Mouse (Mus musculus) hindbrain, embryonic 14.5 days (tissue): ENCODE measurements around the gene Styxl1. TPM values are rescaled to one million over a fixed set of nuclear protein-coding genes. Genes with fewer than 3 reads are reported as not detected.

Experiments used
- ATAC-seq: fragments of 200-750 bp; cut with Nextera tagmentation; 2 replicates; pipeline ENCODE4 v1.8.0; 2017; ENCODE audit warnings: moderate number of reproducible peaks, mild to moderate bottlenecking, moderate TSS enrichment, moderate library complexity; ENCODE audit not compliant: low FRiP score
- DNase-seq: peaks from one replicate; pipeline ENCODE4 v3.0.0-alpha.2; 2015; ENCODE audit warnings: low spot score
- H3K27ac ChIP-seq: fragments of 300-500 bp; sonication (generic); 2 replicates; pipeline ENCODE4 v1.5.1; 2014; ENCODE audit warnings: mild to moderate bottlenecking, moderate library complexity
- H3K27me3 ChIP-seq: fragments of 300-500 bp; sonication (generic); 2 replicates; pipeline ENCODE4 v1.6.1; 2014; ENCODE audit warnings: mild to moderate bottlenecking, low read length, mixed read lengths; ENCODE audit not compliant: control insufficient read depth, insufficient read depth
- H3K36me3 ChIP-seq: fragments of 300-500 bp; sonication (generic); replicated peaks from 2 replicates; pipeline ENCODE4 v1.6.1; 2014; ENCODE audit not compliant: control insufficient read depth, insufficient read depth
- H3K4me1 ChIP-seq: fragments of 300-500 bp; sonication (generic); replicated peaks from 2 replicates; pipeline ENCODE4 v1.6.1; 2014; ENCODE audit warnings: antibody characterized with exemption, low read length, mixed read lengths; ENCODE audit not compliant: control insufficient read depth, insufficient read depth
- H3K4me2 ChIP-seq: fragments of 300-500 bp; sonication (generic); replicated peaks from 2 replicates; pipeline ENCODE4 v1.6.1; 2014; ENCODE audit warnings: mild to moderate bottlenecking, moderate library complexity
- H3K4me3 ChIP-seq: fragments of 300-500 bp; sonication (generic); replicated peaks from 2 replicates; pipeline ENCODE4 v1.5.1; 2014; ENCODE audit warnings: mild to moderate bottlenecking, low read length
- H3K9ac ChIP-seq: fragments of 300-500 bp; sonication (generic); 2 replicates; pipeline ENCODE4 v1.6.1; 2014
- H3K9me3 ChIP-seq: fragments of 300-500 bp; sonication (generic); 2 replicates; pipeline ENCODE4 v1.6.1; 2016; ENCODE audit warnings: low read length; ENCODE audit not compliant: control insufficient read depth
- WGBS: fragments of 180-500 bp; shearing (Covaris S2); extraction: QIAGEN DNeasy Blood & Tissue Kit; methylation state at CpG from one replicate; pipeline ENCODE4 v1.1.7; 2014; 5-methylcytosine and 5-hydroxymethylcytosine counted together
- polyA plus RNA-seq: library from polyadenylated mRNA; unstranded; fragments of >200 nt; fragmentation: Nextera tagmentation; extraction: Ambion mirVana; gene quantifications from 2 replicates; pipeline ENCODE4 v1.2.1, GENCODE M21; 2014

The Styxl1 gene
- polyA plus RNA-seq, 1 experiment from 2014 or later: 0.25 TPM

GRCm38 (mm10) chr5:135778471-135779445 is 573 bp upstream of the Styxl1 start, which contains the start of gene Mdh2:
TSS of gene Mdh2 (plus strand) at chr5:135778480.
- 1% methylated on average over 70 of the region's 70 CpGs for WGBS
- peak within 1 kb of the TSS; percentile 55 for H3K4me3 ChIP-seq
- peak; percentile 100 for DNase-seq

GRCm38 (mm10) chr5:135776546-135776945 is 1.6 kb downstream of the Styxl1 start:
- 81% methylated on average over 4 of the region's 4 CpGs for WGBS
- no peak overlapping the region for H3K4me2 ChIP-seq
- ATAC-seq: no peak
- no peak overlapping the region for H3K4me3 ChIP-seq
- no peak overlapping the region for H3K9ac ChIP-seq
- no peaks in the 10 kb centered on the region for H3K27me3 ChIP-seq
- H3K4me1 ChIP-seq: peaks cover 20% of the 10 kb centered on the region
- H3K27ac ChIP-seq: no peak overlapping the region
- H3K36me3 ChIP-seq: 0 out of 2 replicates have a peak, but pooled peaks cover under 1% of the 10 kb centered on the region
- no peak for DNase-seq
- no peaks in the 10 kb centered on the region for H3K9me3 ChIP-seq

More at GRCm38 (mm10) chr5:135778471-135779445, 573 bp upstream of the Styxl1 start, which contains the start of gene Mdh2:
- peak within 1 kb of the TSS; percentile 81 for H3K27ac ChIP-seq
- ATAC-seq: peak; percentile 99
- H3K9me3 ChIP-seq: no peaks in the 10 kb centered on the region
- H3K9ac ChIP-seq: peak within 1 kb of the TSS; percentile 87
- H3K4me1 ChIP-seq: peaks cover 20% of the 10 kb centered on the region
- peak within 1 kb of the TSS; percentile 89 for H3K4me2 ChIP-seq
- no peaks in the 10 kb centered on the region for H3K27me3 ChIP-seq
- H3K36me3 ChIP-seq: peaks cover 20% of the 10 kb centered on the region

DNA sequence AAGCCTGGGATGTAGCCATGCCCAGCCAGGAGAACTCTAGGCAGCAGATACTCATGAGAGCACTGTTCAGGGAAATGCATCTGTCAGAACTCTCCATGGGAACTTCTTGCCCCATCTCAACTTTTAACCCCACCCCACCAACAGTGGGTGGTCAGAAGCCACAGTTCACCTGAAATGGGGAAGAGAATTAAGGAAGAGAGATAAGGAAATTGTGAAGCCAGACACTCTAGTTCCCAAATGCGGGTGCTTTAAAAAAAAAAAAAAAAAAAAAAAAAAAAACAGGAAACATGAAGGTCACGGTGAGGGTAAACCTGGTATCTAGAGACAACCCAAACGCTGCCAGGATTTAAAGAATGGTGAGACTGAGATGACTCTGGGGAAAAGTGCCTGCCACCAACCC is 5.7 kb downstream of the Styxl1 start:
- Histone ChIP-seq H3K27ac (no peak overlapping the region), H3K27me3 (no peaks in the 10 kb centered on the region), H3K4me1 (peaks cover 4% of the 10 kb centered on the region; the same call in 1 of the 2 replicates), H3K4me3 (no peak overlapping the region), H3K9ac (no peak overlapping the region), H3K9me3 (no peaks in the 10 kb centered on the region), H3K36me3 (no peaks in the 10 kb centered on the region), H3K4me2 (no peak overlapping the region)
- ATAC-seq: no peak
- 73% methylated on average over 3 of the region's 3 CpGs for WGBS
- DNase-seq: no peak

DNA sequence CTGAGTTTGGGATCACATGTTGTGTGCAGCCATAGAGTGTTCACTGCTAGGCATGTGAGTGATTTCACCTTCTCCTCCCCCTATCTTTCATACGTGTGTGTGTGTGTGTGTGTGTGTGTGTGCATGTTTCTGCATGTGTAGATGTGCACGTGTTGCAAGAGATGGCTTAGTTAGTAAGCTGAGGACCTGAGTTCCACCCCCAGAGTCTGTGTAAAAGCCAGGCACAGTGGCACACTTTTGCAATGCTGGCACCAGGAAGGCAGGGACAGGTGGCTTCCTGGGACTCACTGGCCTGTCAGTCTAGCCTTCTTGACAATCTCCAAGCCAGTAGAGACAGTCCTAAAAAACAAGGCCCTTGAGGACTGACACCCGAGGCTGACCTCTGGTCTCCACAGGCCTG is 13.2 kb downstream of the Styxl1 start:
- H3K4me3 ChIP-seq: no peak overlapping the region
- no peaks in the 10 kb centered on the region for H3K9me3 ChIP-seq
- H3K4me2 ChIP-seq: no peak overlapping the region
- no peak overlapping the region for H3K27ac ChIP-seq
- 75% methylated on average over 3 of the region's 3 CpGs for WGBS
- no peak overlapping the region for H3K9ac ChIP-seq
- H3K27me3 ChIP-seq: no peaks in the 10 kb centered on the region
- DNase-seq (no peak), ATAC-seq (no peak)
- no peaks in the 10 kb centered on the region for H3K4me1 ChIP-seq
- H3K36me3 ChIP-seq: no peaks in the 10 kb centered on the region

DNA sequence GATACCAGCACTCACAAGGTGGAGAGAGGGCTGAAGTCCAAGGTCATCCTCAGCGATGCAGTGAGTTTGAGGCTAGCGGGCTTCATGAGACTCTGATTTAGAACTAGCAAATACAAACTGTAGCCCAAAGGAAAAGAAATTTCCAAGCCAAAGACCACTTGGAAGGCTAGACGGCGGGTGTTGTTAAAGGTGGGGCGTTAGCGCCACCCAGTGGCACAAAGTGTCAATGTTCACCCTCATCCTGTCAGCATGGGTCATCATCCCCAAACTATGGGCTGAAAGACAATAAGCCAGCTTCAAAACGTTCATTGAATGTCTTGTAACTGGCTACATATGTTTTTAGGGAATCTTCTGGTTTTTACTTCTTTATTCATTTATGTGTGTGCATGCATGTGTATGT is 14.7 kb downstream of the Styxl1 start:
- Histone ChIP-seq H3K9me3 (no peaks in the 10 kb centered on the region), H3K27me3 (no peaks in the 10 kb centered on the region), H3K4me1 (no peaks in the 10 kb centered on the region), H3K9ac (no peak overlapping the region), H3K4me3 (no peak overlapping the region), H3K4me2 (no peak overlapping the region), H3K27ac (no peak overlapping the region), H3K36me3 (no peaks in the 10 kb centered on the region)
- ATAC-seq (no peak), DNase-seq (peak; percentile 93)
- WGBS: 3% methylated on average over 7 of the region's 7 CpGs

- no peak overlapping the region for H3K4me3 ChIP-seq
- no peaks in the 10 kb centered on the region for H3K27me3 ChIP-seq
- no peaks in the 10 kb centered on the region for H3K4me1 ChIP-seq
- ATAC-seq (no peak), DNase-seq (no peak)
- no peak overlapping the region for H3K27ac ChIP-seq
- no peaks in the 10 kb centered on the region for H3K36me3 ChIP-seq
- H3K9me3 ChIP-seq: no peaks in the 10 kb centered on the region
- WGBS: 86% methylated on average over 3 of the region's 3 CpGs
- H3K4me2 ChIP-seq: no peak overlapping the region
- H3K9ac ChIP-seq: no peak overlapping the region
Measured at GRCm38 (mm10) chr5:135761881-135762280, 16.3 kb downstream of the Styxl1 start.

GRCm38 (mm10) chr5:135751595-135751994 is 26.6 kb downstream of the Styxl1 start:
- ATAC-seq (no peak), DNase-seq (no peak)
- Histone ChIP-seq H3K9ac (no peak overlapping the region), H3K4me3 (no peak overlapping the region), H3K36me3 (no peaks in the 10 kb centered on the region), H3K4me1 (no peaks in the 10 kb centered on the region), H3K27ac (no peak overlapping the region), H3K4me2 (no peak overlapping the region), H3K27me3 (no peaks in the 10 kb centered on the region), H3K9me3 (0 out of 2 replicates have a peak, but pooled peaks cover 5% of the 10 kb centered on the region)
- 85% methylated on average over 2 of the region's 2 CpGs for WGBS

- H3K4me3 ChIP-seq: no peak overlapping the region
- ATAC-seq: no peak
- 80% methylated on average over 1 of the region's 1 CpGs for WGBS
- no peak overlapping the region for H3K4me2 ChIP-seq
- no peak overlapping the region for H3K9ac ChIP-seq
- H3K27ac ChIP-seq: no peak overlapping the region
- no peaks in the 10 kb centered on the region for H3K27me3 ChIP-seq
- H3K9me3 ChIP-seq: 0 out of 2 replicates have a peak, but pooled peaks cover 5% of the 10 kb centered on the region
- no peaks in the 10 kb centered on the region for H3K36me3 ChIP-seq
- no peaks in the 10 kb centered on the region for H3K4me1 ChIP-seq
- no peak for DNase-seq
Measured at GRCm38 (mm10) chr5:135751041-135751440, 27.1 kb downstream of the Styxl1 start.

DNA sequence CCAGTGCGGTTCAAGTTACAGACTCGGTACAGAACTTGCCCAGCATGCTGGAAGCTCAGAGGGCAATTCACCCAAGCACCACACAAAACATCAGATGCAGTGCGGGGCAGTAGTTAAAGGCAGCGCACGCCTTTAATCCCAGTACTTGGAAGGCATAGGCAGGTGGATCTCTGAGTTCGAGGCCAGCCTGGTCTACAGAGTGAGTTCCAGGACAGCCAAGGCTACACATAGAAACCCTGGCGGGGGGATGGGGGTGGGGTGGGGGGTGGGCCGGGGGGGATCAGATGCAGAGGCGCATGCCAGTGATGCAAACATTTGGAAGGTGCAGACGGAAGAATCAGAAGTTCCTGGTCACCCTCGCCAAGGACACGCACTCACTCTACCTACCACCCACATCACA is 33.4 kb downstream of the Styxl1 start:
- H3K4me1 ChIP-seq: peaks cover 15% of the 10 kb centered on the region
- H3K9ac ChIP-seq: peak overlapping the region; percentile 90
- peak overlapping the region; percentile 88 for H3K4me2 ChIP-seq
- H3K27me3 ChIP-seq: no peaks in the 10 kb centered on the region
- H3K36me3 ChIP-seq: peaks cover 17% of the 10 kb centered on the region
- peak overlapping the region; percentile 92 for H3K4me3 ChIP-seq
- ATAC-seq: no peak
- DNase-seq: no peak
- H3K9me3 ChIP-seq: 0 out of 2 replicates have a peak, but pooled peaks cover 5% of the 10 kb centered on the region
- H3K27ac ChIP-seq: 0 out of 2 replicates have a peak overlapping the region, but pooled peaks have one; percentile 69
- WGBS: 19% methylated on average over 12 of the region's 12 CpGs
